Mouse (Mus musculus) heart, embryonic 16.5 days (tissue): ENCODE results near the gene Dph7. TPM values are rescaled to one million over a fixed set of nuclear protein-coding genes. Genes with fewer than 3 reads are reported as not detected.

Source experiments
- microRNA-seq: library from miRNA; unstranded; fragments of <30 nt; microRNA quantifications from one replicate; pipeline ENCODE4, GENCODE M21; 2017
- polyA plus RNA-seq: library from polyadenylated mRNA; unstranded; fragments of >200 nt; fragmentation: Nextera tagmentation; extraction: Ambion mirVana; gene quantifications from 2 replicates; pipeline ENCODE4 v1.2.1, GENCODE M21; 2015

Gene Dph7
- polyA plus RNA-seq, 1 experiment from 2014 or later: 17.4 TPM

Small RNA genes within 50 kb of the gene (microRNA-seq; reads per million reads assigned to microRNA genes)
- not detected for gene Gm22875

Other genes with a start within 250 kb of the Dph7 start
- 0.13 and 0.36 TPM in 2 replicates for gene Cacna1b, start 199.2 kb upstream of the Dph7 start, polyA plus RNA-seq
- gene Ehmt1, start 42.8 kb upstream of the Dph7 start, polyA plus RNA-seq: 49.0 and 51.5 TPM in 2 replicates
- gene Arrdc1, start 27.1 kb upstream of the Dph7 start, polyA plus RNA-seq: 22.3 and 28.2 TPM in 2 replicates
- 5.3 and 8.2 TPM in 2 replicates for gene Zmynd19, start 12.6 kb upstream of the Dph7 start, polyA plus RNA-seq
- 125 and 150 TPM in 2 replicates for gene Mrpl41, start 12.7 kb downstream of the Dph7 start, polyA plus RNA-seq
- 12.5 and 13.2 TPM in 2 replicates for gene Pnpla7, start 13.6 kb downstream of the Dph7 start, polyA plus RNA-seq
- gene Nsmf, start 92.0 kb downstream of the Dph7 start, polyA plus RNA-seq: 59.3 and 62.9 TPM in 2 replicates
- gene Entpd8, start 117.9 kb downstream of the Dph7 start, polyA plus RNA-seq: 0.30 TPM in 1 of 2 replicates, not detected in the other
- gene Noxa1, start 132.7 kb downstream of the Dph7 start, polyA plus RNA-seq: 0.19 TPM in 1 of 2 replicates, not detected in the other
- gene Nrarp, start 218.4 kb downstream of the Dph7 start, polyA plus RNA-seq: 16.2 and 18.1 TPM in 2 replicates
- gene Tor4a, start 234.5 kb downstream of the Dph7 start, polyA plus RNA-seq: 8.5 and 10.0 TPM in 2 replicates
- 79.1 and 81.9 TPM in 2 replicates for gene Nelfb, start 249.1 kb downstream of the Dph7 start, polyA plus RNA-seq